Mouse (Mus musculus) liver, postnatal 0 days (tissue): ENCODE data around the gene Mgat5. TPM values are rescaled to one million over a fixed set of nuclear protein-coding genes. Genes with fewer than 3 reads are reported as not detected.

Experiments used
- ATAC-seq: fragments of 200-750 bp; cut with Nextera tagmentation; 2 replicates; pipeline ENCODE4 v1.8.0; 2017; ENCODE audit warnings: mild to moderate bottlenecking, moderate library complexity
- DNase-seq: peaks from one replicate; pipeline ENCODE4 v3.0.0-alpha.2; 2016
- H3K27ac ChIP-seq: fragments of 300-500 bp; sonication (generic); 2 replicates; pipeline ENCODE4 v1.5.1; 2014; ENCODE audit warnings: antibody characterized with exemption, moderate library complexity, mild to moderate bottlenecking, low read depth
- H3K27me3 ChIP-seq: fragments of 300-500 bp; sonication (generic); 2 replicates; pipeline ENCODE4 v1.6.1; 2014; ENCODE audit warnings: low read length, control low read depth, mixed read lengths; ENCODE audit not compliant: insufficient read depth
- H3K36me3 ChIP-seq: fragments of 300-500 bp; sonication (generic); replicated peaks from 2 replicates; pipeline ENCODE4 v1.6.1; 2014; ENCODE audit warnings: mild to moderate bottlenecking, control low read depth, low read length, moderate library complexity, mixed read lengths; ENCODE audit not compliant: insufficient read depth
- H3K4me1 ChIP-seq: fragments of 300-500 bp; sonication (generic); 2 replicates; pipeline ENCODE4 v1.6.1; 2014; ENCODE audit warnings: antibody characterized with exemption, mild to moderate bottlenecking, control low read depth; ENCODE audit not compliant: insufficient read depth
- H3K4me2 ChIP-seq: fragments of 300-500 bp; sonication (generic); 2 replicates; pipeline ENCODE4 v1.6.1; 2014; ENCODE audit warnings: low read depth, mild to moderate bottlenecking, low read length, moderate library complexity, mixed read lengths
- H3K4me3 ChIP-seq: fragments of 300-500 bp; sonication (generic); 2 replicates; pipeline ENCODE4 v1.5.1; 2014; ENCODE audit warnings: low read depth, low read length
- H3K9ac ChIP-seq: fragments of 300-500 bp; sonication (generic); replicated peaks from 2 replicates; pipeline ENCODE4 v1.6.1; 2014; ENCODE audit warnings: mild to moderate bottlenecking, moderate library complexity
- H3K9me3 ChIP-seq: fragments of 300-500 bp; sonication (generic); 2 replicates; pipeline ENCODE4 v1.6.1; 2016; ENCODE audit warnings: mild to moderate bottlenecking, control low read depth, low read length, mixed read lengths
- CTCF ChIP-seq: sonication (generic); IDR thresholded peaks from 2 replicates; pipeline ENCODE4 v1.5.1; 2016; ENCODE audit warnings: antibody characterized with exemption, low read depth
- EP300 ChIP-seq: IDR thresholded peaks from 2 replicates; pipeline ENCODE4 v1.6.1; 2016; ENCODE audit warnings: antibody characterized with exemption, low read depth, mild to moderate bottlenecking
- WGBS: fragments of 180-500 bp; shearing (Covaris S2); extraction: QIAGEN DNeasy Blood & Tissue Kit; methylation state at CpG from one replicate; pipeline ENCODE4 v1.1.7; 2014; ENCODE audit not compliant: insufficient replicate concordance; 5-methylcytosine and 5-hydroxymethylcytosine counted together
- polyA plus RNA-seq: library from polyadenylated mRNA; unstranded; fragments of >200 nt; fragmentation: Nextera tagmentation; extraction: Ambion mirVana; gene quantifications from 2 replicates; pipeline ENCODE4 v1.2.1, GENCODE M21; 2015

The Mgat5 gene
- polyA plus RNA-seq, 1 experiment from 2014 or later = 0.86 TPM

DNA sequence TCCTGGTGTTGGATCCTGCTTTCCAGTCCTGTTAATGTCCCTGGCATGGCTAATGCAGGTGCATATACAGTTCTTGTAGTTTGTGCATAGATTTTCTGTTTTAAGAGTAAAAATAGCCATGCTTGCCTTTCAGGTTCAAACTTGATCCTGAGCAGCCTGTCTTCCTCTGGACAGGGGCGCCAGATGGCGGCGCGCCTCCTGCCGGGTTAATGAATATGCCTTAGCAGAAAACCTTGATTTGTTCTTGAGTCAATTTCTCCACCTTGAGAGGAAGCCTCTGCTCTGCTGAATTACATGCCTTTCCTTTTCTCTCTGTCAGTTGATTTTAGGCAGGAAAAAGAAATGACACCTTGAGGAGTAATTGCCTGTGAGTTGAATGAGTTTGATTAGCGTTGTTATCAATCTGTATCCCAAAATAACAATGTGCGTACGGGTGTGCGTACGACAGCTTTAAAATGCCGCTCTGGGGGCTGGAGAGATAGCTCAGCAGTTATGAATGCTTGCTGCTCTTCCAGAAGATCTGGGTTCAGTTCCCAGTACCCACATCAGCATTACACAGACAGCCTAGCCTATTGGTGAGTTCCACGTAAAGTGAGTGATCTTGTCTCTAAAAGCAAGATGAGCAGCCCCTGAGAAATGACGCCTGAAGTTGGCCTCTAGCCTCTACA, 57.5 kb downstream of the Mgat5 start:
- TF ChIP-seq CTCF (no peak), EP300 (no peak)
- WGBS = 78% methylated on average over 13 of the region's 13 CpGs

DNA sequence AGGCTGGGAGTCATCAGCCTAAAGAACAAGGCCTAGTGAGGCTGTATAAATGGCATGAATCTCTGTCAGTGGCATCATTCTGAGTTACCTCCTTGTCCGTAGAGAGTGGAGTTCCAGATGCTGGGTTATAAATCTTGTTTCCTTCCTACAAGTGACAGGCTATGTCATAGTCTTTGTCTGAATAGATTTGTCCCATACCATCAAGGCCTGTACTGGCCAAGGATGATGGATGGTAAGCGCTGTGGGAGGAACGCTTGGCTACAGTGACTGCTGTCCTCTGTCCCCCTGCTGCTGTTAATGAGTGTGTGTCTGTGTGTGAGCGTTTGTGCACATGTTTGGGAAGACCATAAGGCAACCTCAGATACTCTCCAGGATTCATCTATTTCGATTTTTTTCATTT, 63.2 kb downstream of the Mgat5 start:
- TF ChIP-seq CTCF (no peak), EP300 (no peak)
- 79% methylated on average over 5 of the region's 5 CpGs for WGBS
- H3K27ac ChIP-seq = no peak overlapping the region
- no peak for ATAC-seq
- H3K4me1 ChIP-seq = peaks cover 3% of the 10 kb centered on the region; the same call in 1 of the 2 replicates
- no peak overlapping the region for H3K9ac ChIP-seq
- no peak overlapping the region for H3K4me3 ChIP-seq
- no peaks in the 10 kb centered on the region for H3K36me3 ChIP-seq
- H3K9me3 ChIP-seq = no peaks in the 10 kb centered on the region
- H3K4me2 ChIP-seq = no peak overlapping the region
- no peaks in the 10 kb centered on the region for H3K27me3 ChIP-seq
- DNase-seq = no peak

More for the DNA sequence above, 57.5 kb downstream of the Mgat5 start:
- DNase-seq (no peak), ATAC-seq (no peak)
- H3K9ac ChIP-seq = no peak overlapping the region
- H3K27ac ChIP-seq = no peak overlapping the region
- no peak overlapping the region for H3K4me3 ChIP-seq
- no peaks in the 10 kb centered on the region for H3K27me3 ChIP-seq
- no peaks in the 10 kb centered on the region for H3K36me3 ChIP-seq
- H3K4me2 ChIP-seq = no peak overlapping the region
- no peaks in the 10 kb centered on the region for H3K4me1 ChIP-seq
- no peaks in the 10 kb centered on the region for H3K9me3 ChIP-seq

DNA sequence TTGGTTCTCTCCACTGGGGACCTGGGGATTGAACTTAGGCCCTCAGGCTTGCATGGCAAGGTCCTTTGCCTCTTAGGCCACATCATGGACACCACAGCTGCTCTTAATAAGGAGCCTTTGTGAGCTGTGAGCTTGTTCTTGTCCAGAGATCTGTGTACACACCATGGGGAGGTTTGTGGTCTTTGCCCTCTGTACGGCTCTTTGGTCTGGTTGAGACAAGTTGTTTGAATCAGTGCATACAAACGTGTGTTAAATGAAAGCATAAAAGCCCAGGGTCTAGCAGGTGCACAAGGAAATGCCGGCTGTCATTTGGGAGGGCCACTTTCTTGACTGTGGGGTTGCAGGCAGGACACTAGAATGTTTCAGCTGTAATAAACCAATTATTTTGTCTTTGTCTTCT, 64.5 kb downstream of the Mgat5 start:
- Histone ChIP-seq H3K9ac (no peak overlapping the region), H3K4me1 (peaks cover 3% of the 10 kb centered on the region; the same call in 1 of the 2 replicates), H3K4me3 (no peak overlapping the region), H3K27ac (no peak overlapping the region), H3K9me3 (no peaks in the 10 kb centered on the region), H3K4me2 (no peak overlapping the region), H3K27me3 (no peaks in the 10 kb centered on the region), H3K36me3 (no peaks in the 10 kb centered on the region)
- WGBS = 57% methylated on average over 3 of the region's 3 CpGs
- ATAC-seq = no peak
- no peak for DNase-seq
- TF ChIP-seq EP300 (no peak), CTCF (no peak)

DNA sequence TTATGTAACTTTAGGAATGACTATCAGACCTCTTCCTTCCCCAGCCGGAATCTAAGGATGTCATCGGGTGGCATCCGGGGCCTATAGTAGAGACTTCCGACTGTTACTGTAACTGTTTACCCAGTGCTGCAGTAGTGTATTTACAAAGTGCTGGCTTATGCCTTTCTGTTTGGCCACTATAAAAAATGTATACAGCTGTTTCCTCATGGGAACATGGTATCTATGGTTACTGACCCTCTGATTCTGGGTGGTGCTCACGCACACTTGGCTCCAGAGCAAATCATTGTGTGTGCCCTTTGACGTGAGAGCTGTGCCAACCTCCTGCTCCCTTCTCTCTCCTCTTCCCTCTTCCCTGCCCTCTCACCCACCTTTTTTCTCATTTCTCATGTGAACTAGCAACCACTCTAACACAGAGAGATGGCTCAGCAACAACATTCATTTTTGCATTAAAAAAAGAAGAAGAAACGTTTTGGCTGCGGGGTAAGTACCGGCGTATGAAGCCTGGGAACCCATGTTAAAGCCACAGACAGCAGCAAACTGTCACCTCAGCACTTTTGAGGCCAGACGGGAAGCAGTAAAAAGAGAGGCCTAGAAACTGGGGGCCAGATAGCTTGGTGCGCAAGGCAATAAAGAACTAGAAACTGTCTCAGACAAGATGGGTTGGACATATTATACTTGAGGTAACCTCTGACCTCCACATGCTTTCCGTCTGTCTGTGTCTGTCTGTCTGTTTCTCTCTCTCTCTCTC, 65.6 kb downstream of the Mgat5 start:
- ATAC-seq = peak; percentile 66
- peaks cover 3% of the 10 kb centered on the region; the same call in 1 of the 2 replicates for H3K4me1 ChIP-seq
- H3K27ac ChIP-seq = no peak overlapping the region
- H3K4me2 ChIP-seq = no peak overlapping the region
- no peaks in the 10 kb centered on the region for H3K9me3 ChIP-seq
- peak; percentile 48; the same call in 1 of the 2 replicates for TF ChIP-seq EP300
- no peak for TF ChIP-seq CTCF
- H3K9ac ChIP-seq = no peak overlapping the region
- 69% methylated on average over 13 of the region's 13 CpGs for WGBS
- H3K36me3 ChIP-seq = no peaks in the 10 kb centered on the region
- DNase-seq = no peak
- H3K27me3 ChIP-seq = no peaks in the 10 kb centered on the region
- no peak overlapping the region for H3K4me3 ChIP-seq

DNA sequence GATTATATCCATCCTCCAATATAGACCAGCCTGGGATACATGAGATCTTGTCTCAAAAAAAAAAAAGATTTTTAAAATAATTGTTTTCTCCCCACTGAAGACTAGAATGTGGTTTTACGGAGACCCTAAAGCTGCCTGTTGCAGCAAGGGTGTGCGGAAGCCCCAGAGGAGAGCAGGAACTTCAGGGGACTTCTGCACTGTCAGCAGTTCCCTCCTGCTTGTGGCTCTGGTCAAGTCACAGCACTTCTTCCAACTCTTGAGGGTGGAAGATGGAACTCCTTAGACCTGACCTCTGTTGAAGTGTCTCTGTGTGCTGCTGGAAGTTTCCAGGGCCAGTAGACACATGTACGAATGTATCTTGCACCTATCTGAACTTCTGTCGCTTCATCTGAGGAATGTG, 66.3 kb downstream of the Mgat5 start:
- no peaks in the 10 kb centered on the region for H3K9me3 ChIP-seq
- H3K4me1 ChIP-seq = peaks cover 3% of the 10 kb centered on the region; the same call in 1 of the 2 replicates
- H3K4me2 ChIP-seq = no peak overlapping the region
- H3K9ac ChIP-seq = no peak overlapping the region
- ATAC-seq = no peak
- DNase-seq = no peak
- H3K4me3 ChIP-seq = no peak overlapping the region
- 75% methylated on average over 4 of the region's 4 CpGs for WGBS
- no peaks in the 10 kb centered on the region for H3K36me3 ChIP-seq
- no peak for TF ChIP-seq EP300
- TF ChIP-seq CTCF = no peak
- H3K27me3 ChIP-seq = no peaks in the 10 kb centered on the region
- H3K27ac ChIP-seq = no peak overlapping the region

GRCm38 (mm10) chr1:127273363-127273762, 68.5 kb downstream of the Mgat5 start:
- Histone ChIP-seq H3K4me1 (peaks cover 3% of the 10 kb centered on the region; the same call in 1 of the 2 replicates), H3K9me3 (no peaks in the 10 kb centered on the region), H3K4me2 (no peak overlapping the region), H3K4me3 (no peak overlapping the region), H3K27ac (no peak overlapping the region), H3K36me3 (no peaks in the 10 kb centered on the region), H3K9ac (no peak overlapping the region), H3K27me3 (no peaks in the 10 kb centered on the region)
- TF ChIP-seq CTCF = no peak
- TF ChIP-seq EP300 = no peak
- no peak for DNase-seq
- ATAC-seq = no peak
- WGBS = 78% methylated on average over 5 of the region's 5 CpGs
